Mouse (Mus musculus) gastrocnemius, adult 18-20 months (tissue): ENCODE measurements around the gene Slc25a16. TPM values are rescaled to one million over a fixed set of nuclear protein-coding genes. Genes with fewer than 3 reads are reported as not detected.

Experiments
- DNase-seq: peaks from one replicate; pipeline ENCODE4 v3.0.0; 2021; ENCODE audit warnings: low spot score
- long read RNA-seq, 2 experiments: library from polyadenylated mRNA; stranded (forward); transcript quantifications; one replicate each; pipeline ENCODE4 v2.0.0; 2021
- total RNA-seq, 2 experiments: library from RNA; stranded (reverse); gene quantifications; 2 replicates each; pipeline ENCODE4 v1.2.3; 2021

The Slc25a16 gene
- total RNA-seq = 10 to 100 TPM; 15.3 to 18.7 TPM
- long read RNA-seq, experiment 1, transcript Slc25a16-201 (9 exons, 3,145 nt) = major isoform, 48 of 58 reads
- long read RNA-seq, experiment 1, partial matches to known transcripts = 2 of 58 reads
- long read RNA-seq, experiment 1, other reads (novel, unspliced or antisense) = 7 of 58 reads
- long read RNA-seq, experiment 2, transcript Slc25a16-201 (9 exons, 3,145 nt) = major isoform, 37 of 42 reads
- long read RNA-seq, experiment 2, partial matches to known transcripts = 1 of 42 reads
- long read RNA-seq, experiment 2, other reads (novel, unspliced or antisense) = 4 of 42 reads

DNA sequence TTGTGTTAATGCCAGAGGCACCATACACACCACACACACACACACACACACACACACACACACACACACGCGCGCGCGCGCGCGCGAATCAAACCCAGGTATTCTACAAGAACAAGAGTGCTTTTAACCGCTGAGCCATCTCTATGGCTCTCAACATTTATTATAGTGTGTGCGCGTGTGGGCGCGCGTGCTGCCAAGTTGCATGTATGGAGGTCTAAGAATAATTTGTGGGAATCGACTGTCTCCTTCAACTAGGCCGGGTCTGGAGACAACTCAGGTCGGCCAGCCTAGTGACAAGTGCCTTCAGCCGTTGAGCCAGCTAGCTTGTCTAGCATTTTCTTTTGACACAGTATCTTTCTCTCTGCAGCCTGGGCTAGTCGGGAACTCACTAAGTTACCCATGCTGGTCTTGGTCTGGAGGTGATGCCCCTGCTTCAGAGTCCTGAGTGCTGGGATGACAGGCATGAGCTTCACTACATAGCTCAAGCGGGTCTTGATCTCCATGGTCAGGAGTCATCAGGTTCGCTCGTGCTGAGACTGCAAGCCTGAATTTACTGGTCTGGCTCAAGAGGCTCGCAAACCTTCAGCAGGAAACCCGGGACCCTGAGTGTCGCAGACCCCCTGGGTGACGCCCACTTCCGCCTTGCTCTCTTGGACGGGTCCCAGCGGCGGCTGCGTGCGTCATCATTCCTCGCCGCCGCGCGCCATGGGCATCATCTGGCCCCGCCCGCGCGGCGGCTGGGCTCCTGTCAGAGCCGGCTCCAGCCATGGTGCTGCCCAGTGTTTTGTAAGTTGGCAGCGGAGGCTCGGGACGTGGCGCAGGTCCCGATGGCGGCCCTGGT lies at the start of gene Slc25a16:
Slc25a16 (plus strand) TSS at position 709 of the 841 bp plus-strand sequence.
- DNase-seq = peak; percentile 89

GRCm38 (mm10) chr10:62874828-62875227 lies 45.6 kb upstream of the Slc25a16 start:
- no peak for DNase-seq

GRCm38 (mm10) chr10:62875565-62875964 lies 44.9 kb upstream of the Slc25a16 start:
- DNase-seq = no peak

DNA sequence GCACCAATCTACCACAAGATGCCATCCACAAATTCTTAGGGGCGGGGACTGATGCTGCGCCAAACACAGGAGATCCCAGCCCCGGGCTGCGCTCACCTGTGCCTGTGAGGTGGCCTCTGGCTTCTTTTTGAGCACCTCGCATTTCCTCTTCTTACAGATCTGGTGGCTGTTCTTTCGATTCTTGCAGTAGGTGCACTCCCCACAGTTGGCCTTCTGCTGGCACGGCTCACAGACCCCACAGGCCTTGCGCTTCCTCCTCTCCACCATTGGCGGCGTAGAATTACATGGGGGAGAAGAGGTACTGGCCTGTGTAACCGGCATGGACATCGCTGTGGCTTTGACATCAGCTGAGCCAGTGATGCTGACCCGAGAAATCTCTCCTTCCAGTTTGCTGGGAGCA lies 42.4 kb upstream of the Slc25a16 start:
- no peak for DNase-seq

GRCm38 (mm10) chr10:62881211-62881610 lies 39.2 kb upstream of the Slc25a16 start:
- no peak for DNase-seq

- DNase-seq = no peak
Observed at GRCm38 (mm10) chr10:62883933-62884372, 36.5 kb upstream of the Slc25a16 start.

- DNase-seq = no peak
Observed at GRCm38 (mm10) chr10:62884517-62884916, 35.9 kb upstream of the Slc25a16 start.

- DNase-seq = no peak
Observed at GRCm38 (mm10) chr10:62885460-62885859, 35.0 kb upstream of the Slc25a16 start.

DNA sequence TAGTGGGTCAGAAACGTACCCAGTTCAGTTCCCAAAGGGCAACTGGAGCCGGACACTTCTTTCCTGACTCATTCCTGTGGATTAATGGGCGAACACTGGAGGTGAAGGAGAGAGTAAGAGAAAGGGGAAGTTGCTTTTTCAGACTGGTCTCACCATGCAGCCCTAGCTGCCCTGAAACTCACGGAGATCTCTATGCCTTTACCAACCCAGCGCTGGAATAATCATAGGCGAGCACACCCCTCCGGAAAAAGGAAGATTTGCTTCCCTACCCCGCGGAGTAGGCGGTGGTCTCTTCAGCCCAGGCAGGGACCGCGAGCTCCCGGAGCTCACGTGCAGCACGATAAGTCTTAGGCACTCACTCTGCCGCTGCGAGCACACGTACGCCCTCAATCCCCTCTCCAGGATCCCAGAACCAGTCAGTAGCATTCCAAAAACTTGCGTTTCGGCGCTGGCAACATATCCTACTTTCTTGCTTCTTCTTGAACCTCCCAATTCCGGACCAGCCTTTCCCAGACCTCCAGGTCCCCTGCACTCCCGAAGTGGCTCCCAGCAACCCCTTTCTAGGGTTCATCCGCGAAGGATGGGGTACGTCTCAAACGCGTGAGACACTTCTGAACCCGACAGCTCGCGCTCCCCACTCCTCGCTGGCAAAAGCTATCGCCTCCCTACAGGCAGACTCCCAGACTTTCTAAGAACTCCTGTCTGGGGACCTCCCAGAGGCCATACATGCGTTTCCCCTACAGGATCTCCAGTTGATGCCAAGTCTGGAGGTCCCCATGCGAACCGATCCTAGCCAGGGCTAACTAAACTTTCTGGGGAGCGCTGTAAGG lies 34.2 kb upstream of the Slc25a16 start:
- DNase-seq = no peak

DNA sequence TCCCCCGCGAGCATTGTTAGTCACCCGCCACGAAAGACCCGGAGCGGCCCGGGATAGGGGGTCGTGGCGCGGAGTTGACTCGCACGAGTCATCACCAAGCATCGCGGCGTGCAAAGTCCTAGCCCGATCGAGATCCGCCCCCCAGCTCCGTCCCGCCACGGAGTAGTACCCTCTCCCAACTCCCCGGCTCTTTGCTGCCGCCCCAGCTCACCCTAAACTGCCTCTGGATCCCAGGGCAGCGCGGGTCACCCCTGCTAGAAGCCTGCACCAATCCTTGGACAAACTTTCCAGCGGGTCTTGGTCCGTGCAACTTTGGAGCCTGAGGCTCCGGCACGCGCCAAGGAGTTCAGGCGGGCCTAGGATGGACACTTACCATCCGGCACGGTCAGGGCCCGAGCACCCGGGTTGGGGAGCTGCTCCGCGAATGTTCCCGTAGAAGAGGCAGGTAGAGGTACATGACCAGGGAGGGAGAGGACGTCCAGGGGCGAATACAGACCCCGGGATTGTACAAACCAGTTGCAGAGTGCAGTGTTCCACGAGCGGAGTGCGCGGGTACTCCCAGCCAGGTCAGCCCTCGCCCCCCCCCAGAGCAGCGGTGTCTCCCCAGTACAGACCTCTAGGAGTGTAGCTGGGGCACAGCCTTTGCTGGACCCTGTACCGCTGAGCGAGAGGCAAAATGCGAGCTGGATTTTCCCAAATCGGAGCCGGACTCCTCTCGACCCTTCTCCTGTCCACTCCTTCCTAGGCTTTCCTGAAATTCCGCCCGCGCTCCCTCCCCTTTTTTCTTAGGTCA lies 33.4 kb upstream of the Slc25a16 start:
- peak; percentile 45 for DNase-seq

GRCm38 (mm10) chr10:62891025-62891424 lies 29.4 kb upstream of the Slc25a16 start:
- no peak for DNase-seq

GRCm38 (mm10) chr10:62892549-62893232 lies 27.7 kb upstream of the Slc25a16 start:
- DNase-seq = no peak

DNA sequence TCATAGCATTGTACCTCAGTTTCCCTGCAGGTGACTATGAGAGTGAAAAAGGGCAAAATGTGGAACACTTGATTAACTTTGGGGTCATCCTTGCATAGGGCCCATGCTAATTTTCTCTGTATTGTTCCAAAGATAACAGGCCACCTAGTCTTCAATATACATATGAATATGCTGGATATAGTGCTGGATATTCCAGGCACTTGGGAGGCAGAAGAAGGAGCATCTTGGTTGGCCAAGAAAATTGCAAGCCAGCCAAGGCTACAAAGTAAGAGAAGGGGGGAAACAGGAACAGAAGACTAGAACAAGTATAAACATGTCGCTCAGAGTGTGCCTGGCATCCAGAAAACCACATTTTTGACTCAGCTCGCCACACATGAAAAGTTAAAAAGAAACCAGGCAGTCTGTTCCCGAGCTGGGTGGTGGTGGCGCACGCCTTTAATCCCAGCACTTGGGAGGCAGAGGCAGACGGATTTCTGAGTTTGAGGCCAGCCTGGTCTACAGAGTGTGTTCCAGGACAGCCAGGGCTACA lies 27.0 kb upstream of the Slc25a16 start:
- no peak for DNase-seq

DNA sequence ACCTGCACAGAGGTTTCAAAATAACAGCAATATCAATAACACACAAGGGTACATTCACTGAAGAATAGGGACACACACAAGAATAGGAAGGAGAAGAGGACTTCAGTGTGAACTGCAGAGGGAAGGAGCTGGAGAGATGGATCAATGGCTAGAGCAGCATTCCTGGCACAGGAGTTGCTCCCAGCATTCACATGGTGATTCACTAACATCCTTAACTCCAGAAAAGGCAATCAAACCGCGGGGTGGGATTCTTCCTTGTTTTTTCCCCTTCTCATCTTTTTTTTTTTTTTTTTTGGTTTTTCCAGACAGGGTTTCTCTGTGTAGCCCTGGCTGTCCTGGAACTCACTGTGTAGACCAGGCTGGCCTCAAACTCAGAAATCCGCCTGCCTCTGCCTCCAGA lies 26.0 kb upstream of the Slc25a16 start:
- DNase-seq = no peak

GRCm38 (mm10) chr10:62895386-62895785 lies 25.0 kb upstream of the Slc25a16 start:
- DNase-seq = no peak

- DNase-seq = no peak
Observed at GRCm38 (mm10) chr10:62896035-62896434, 24.4 kb upstream of the Slc25a16 start.

DNA sequence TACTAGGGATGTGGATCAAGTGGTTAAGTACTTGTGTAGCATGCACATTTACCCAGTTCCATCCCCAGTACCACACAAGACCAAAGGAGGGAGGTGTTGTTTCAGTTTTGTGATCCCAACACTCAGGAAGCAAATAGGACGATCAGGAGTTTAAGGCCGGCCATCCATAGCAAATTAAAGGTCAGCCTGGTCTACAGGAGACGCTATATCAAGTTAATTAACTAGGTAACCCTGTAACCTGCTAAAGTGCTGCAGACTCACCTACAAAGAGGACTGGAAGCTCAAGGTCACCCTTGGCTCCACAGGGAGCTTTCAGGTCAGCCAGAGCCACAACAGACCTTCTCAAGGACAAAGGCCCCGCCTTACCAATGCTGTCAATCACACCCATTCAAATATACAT lies 23.7 kb upstream of the Slc25a16 start:
- no peak for DNase-seq

DNA sequence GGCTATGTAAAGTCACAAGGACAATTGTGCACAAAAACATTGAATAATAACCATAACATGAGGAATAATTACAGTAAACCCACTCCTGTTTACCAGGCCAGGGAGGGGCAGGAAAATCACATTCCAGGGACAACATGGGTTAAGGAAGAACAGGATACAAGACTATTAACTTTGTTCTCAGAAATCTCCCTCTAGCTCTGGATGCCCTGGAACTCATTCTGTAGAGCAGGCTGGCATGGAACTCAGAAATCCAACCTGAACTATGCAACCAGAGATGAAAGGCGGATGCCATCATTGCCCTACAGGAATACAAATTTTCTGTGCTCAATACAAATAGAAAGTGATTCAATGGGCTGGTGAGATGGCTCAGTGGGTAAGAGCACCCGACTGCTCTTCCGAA lies 23.0 kb upstream of the Slc25a16 start:
- DNase-seq = no peak

GRCm38 (mm10) chr10:62898061-62898460 lies 22.4 kb upstream of the Slc25a16 start:
- DNase-seq = no peak

DNA sequence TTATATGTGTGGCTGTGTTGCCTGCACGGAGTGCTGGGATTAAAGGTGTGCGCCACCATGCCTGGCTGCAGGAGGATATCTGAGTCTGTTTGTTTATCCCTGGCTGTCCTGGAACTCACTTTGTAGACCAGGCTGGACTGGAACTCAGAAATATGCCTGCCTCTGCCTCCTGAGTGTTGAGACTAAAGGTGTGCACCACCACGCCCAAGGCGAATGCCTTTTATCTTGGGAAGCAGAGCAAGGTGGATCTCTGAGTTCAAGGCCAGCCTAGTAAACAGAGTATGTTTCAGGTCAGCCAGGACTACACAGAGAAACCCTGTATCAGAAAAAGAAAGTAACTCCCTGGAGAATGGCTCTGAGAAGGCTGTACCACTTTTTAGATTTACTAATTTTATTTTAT lies 20.3 kb upstream of the Slc25a16 start:
- no peak for DNase-seq
